Mouse (Mus musculus) left cerebral cortex, adult 11 months (tissue): ENCODE data around the gene Zbtb17.

ENCODE experiments used
- DNase-seq: peaks from one replicate; pipeline ENCODE4 v3.0.0; 2022; ENCODE audit warnings: low spot score

The Zbtb17 gene

GRCm38 (mm10) chr4:141458888-141459287 lies 14.4 kb downstream of the Zbtb17 start:
- no peak for DNase-seq

- no peak for DNase-seq
These were observed 15.3 kb downstream of the Zbtb17 start for GRCm38 (mm10) chr4:141459766-141460165.

GRCm38 (mm10) chr4:141460481-141460880 lies 16.0 kb downstream of the Zbtb17 start:
- no peak for DNase-seq

- no peak for DNase-seq
These were observed 16.6 kb downstream of the Zbtb17 start for GRCm38 (mm10) chr4:141461088-141461487.

GRCm38 (mm10) chr4:141461576-141461975 lies 17.1 kb downstream of the Zbtb17 start:
- DNase-seq = no peak

GRCm38 (mm10) chr4:141463472-141463871 lies 19.0 kb downstream of the Zbtb17 start:
- DNase-seq = no peak

GRCm38 (mm10) chr4:141464722-141465121 lies 20.3 kb downstream of the Zbtb17 start:
- no peak for DNase-seq

GRCm38 (mm10) chr4:141465512-141466288 lies 21.2 kb downstream of the Zbtb17 start:
- no peak for DNase-seq

- DNase-seq = no peak
These were observed 21.9 kb downstream of the Zbtb17 start for GRCm38 (mm10) chr4:141466289-141466795.

GRCm38 (mm10) chr4:141466844-141467580 lies 22.6 kb downstream of the Zbtb17 start:
- no peak for DNase-seq

- no peak for DNase-seq
These were observed 23.1 kb downstream of the Zbtb17 start for GRCm38 (mm10) chr4:141467581-141467927.

GRCm38 (mm10) chr4:141468576-141468975 lies 24.1 kb downstream of the Zbtb17 start:
- no peak for DNase-seq

- no peak for DNase-seq
These were observed 24.9 kb downstream of the Zbtb17 start for GRCm38 (mm10) chr4:141469343-141469742.

GRCm38 (mm10) chr4:141471491-141471890 lies 27.0 kb downstream of the Zbtb17 start:
- DNase-seq = no peak

GRCm38 (mm10) chr4:141472641-141473321 lies 28.3 kb downstream of the Zbtb17 start:
- no peak for DNase-seq

- no peak for DNase-seq
These were observed 30.0 kb downstream of the Zbtb17 start for GRCm38 (mm10) chr4:141474431-141474830.

- peak; percentile 38 for DNase-seq
These were observed 33.2 kb downstream of the Zbtb17 start for GRCm38 (mm10) chr4:141477681-141478102.

GRCm38 (mm10) chr4:141478225-141478624 lies 33.8 kb downstream of the Zbtb17 start:
- DNase-seq = no peak

GRCm38 (mm10) chr4:141478794-141479193 lies 34.3 kb downstream of the Zbtb17 start:
- DNase-seq = no peak

GRCm38 (mm10) chr4:141479411-141479810 lies 35.0 kb downstream of the Zbtb17 start:
- no peak for DNase-seq

- no peak for DNase-seq
These were observed 39.6 kb downstream of the Zbtb17 start for GRCm38 (mm10) chr4:141484071-141484470.

GRCm38 (mm10) chr4:141487581-141487980 lies 43.1 kb downstream of the Zbtb17 start:
- no peak for DNase-seq

- no peak for DNase-seq
These were observed 44.2 kb downstream of the Zbtb17 start for GRCm38 (mm10) chr4:141488670-141489069.
